Mouse (Mus musculus) T-helper 17 cell (primary cell): ENCODE measurements around the gene Arhgap29.

Source experiments
- in situ Hi-C, 2 experiments: fragments of 300-600 bp; cut with MboI, MseI; formaldehyde crosslinking; loops; 1 replicate in 1 of 2; 2 replicates in 1 of 2; pipeline ENCODE4 v1.15.1; 2025; ENCODE audit warnings: high pct_unique_total_duplicates in 2 of 2

Gene Arhgap29

GRCm38 (mm10) chr3:121941204-121941745 lies 11.1 kb upstream of the Arhgap29 start:
- in situ Hi-C loops: no loop called here

- in situ Hi-C loops: loop anchor here in 1 of 2 experiments (5.0 kb wide), 1 partner anchor 59 kb away; no protein-coding TSS in a partner anchor
These were observed 6.4 kb upstream of the Arhgap29 start for GRCm38 (mm10) chr3:121945957-121946356.

GRCm38 (mm10) chr3:121946765-121947164 lies 5.6 kb upstream of the Arhgap29 start:
- in situ Hi-C loops: loop anchor here in 1 of 2 experiments (5.0 kb wide), 1 partner anchor 59 kb away; no protein-coding TSS in a partner anchor

GRCm38 (mm10) chr3:121950139-121950538 lies 2.2 kb upstream of the Arhgap29 start:
- in situ Hi-C loops: loop anchor here in 1 of 2 experiments (10.0 kb wide), 1 partner anchor 155 kb away; no protein-coding TSS in a partner anchor

GRCm38 (mm10) chr3:121951116-121951515 lies 1.2 kb upstream of the Arhgap29 start:
- in situ Hi-C loops: loop anchor here in 1 of 2 experiments (10.0 kb wide), 1 partner anchor 154 kb away; no protein-coding TSS in a partner anchor

- in situ Hi-C loops: loop anchor here in 1 of 2 experiments (10.0 kb wide), 1 partner anchor 152 kb away; no protein-coding TSS in a partner anchor
These were observed 700 bp downstream of the Arhgap29 start for GRCm38 (mm10) chr3:121953049-121953432.

GRCm38 (mm10) chr3:121953433-121954161 lies 1.3 kb downstream of the Arhgap29 start:
- in situ Hi-C loops: loop anchor here in 1 of 2 experiments (10.0 kb wide), 1 partner anchor 151 kb away; no protein-coding TSS in a partner anchor

- in situ Hi-C loops: loop anchor here in 1 of 2 experiments (10.0 kb wide), 1 partner anchor 150 kb away; no protein-coding TSS in a partner anchor
These were observed 2.1 kb downstream of the Arhgap29 start for GRCm38 (mm10) chr3:121954421-121954820.

GRCm38 (mm10) chr3:121955527-121955926 lies 3.2 kb downstream of the Arhgap29 start:
- in situ Hi-C loops: loop anchor here in 1 of 2 experiments (10.0 kb wide), 1 partner anchor 149 kb away; no protein-coding TSS in a partner anchor

- in situ Hi-C loops: loop anchor here in 1 of 2 experiments (10.0 kb wide), 1 partner anchor 148 kb away; no protein-coding TSS in a partner anchor
These were observed 4.4 kb downstream of the Arhgap29 start for GRCm38 (mm10) chr3:121956789-121957188.

GRCm38 (mm10) chr3:121957606-121958344 lies 5.4 kb downstream of the Arhgap29 start:
- in situ Hi-C loops: loop anchor here in 1 of 2 experiments (10.0 kb wide), 1 partner anchor 147 kb away; no protein-coding TSS in a partner anchor

- in situ Hi-C loops: no loop called here
These were observed 11.8 kb downstream of the Arhgap29 start for GRCm38 (mm10) chr3:121964173-121964572.

GRCm38 (mm10) chr3:121967681-121968476 lies 15.5 kb downstream of the Arhgap29 start:
- in situ Hi-C loops: loop anchor here in 1 of 2 experiments (5.0 kb wide), 1 partner anchor 139 kb away; no protein-coding TSS in a partner anchor

- in situ Hi-C loops: loop anchor here in 1 of 2 experiments (5.0 kb wide), 1 partner anchor 139 kb away; no protein-coding TSS in a partner anchor
These were observed 16.3 kb downstream of the Arhgap29 start for GRCm38 (mm10) chr3:121968621-121969020.

GRCm38 (mm10) chr3:121969451-121969850 lies 17.1 kb downstream of the Arhgap29 start:
- in situ Hi-C loops: loop anchor here in 1 of 2 experiments (5.0 kb wide), 1 partner anchor 138 kb away; no protein-coding TSS in a partner anchor

GRCm38 (mm10) chr3:121973761-121974160 lies 21.4 kb downstream of the Arhgap29 start:
- in situ Hi-C loops: no loop called here

- in situ Hi-C loops: no loop called here
These were observed 23.0 kb downstream of the Arhgap29 start for GRCm38 (mm10) chr3:121975381-121975780.

- in situ Hi-C loops: no loop called here
These were observed 29.0 kb downstream of the Arhgap29 start for GRCm38 (mm10) chr3:121981306-121981705.

- in situ Hi-C loops: no loop called here
These were observed 30.1 kb downstream of the Arhgap29 start for GRCm38 (mm10) chr3:121982450-121982849.

GRCm38 (mm10) chr3:121995125-121995524 lies 42.8 kb downstream of the Arhgap29 start:
- in situ Hi-C loops: no loop called here
